8 mouse cellular contexts compared by ENCODE assay signal in genomic region chr7:67199412-67199811, GRCm38 (mm10). TPM values are rescaled to one million over a fixed set of nuclear protein-coding genes. Genes with fewer than 3 reads are reported as not detected.
DNase-seq lines count a peak whose midpoint lies in the region; ATAC-seq lines count a peak whose summit lies in the region.

No protein-coding gene starts in this region.

- no peaks in the 10 kb centered on the region for H3K9me3 ChIP-seq in heart, embryonic 10.5 days
- H3K9me3 ChIP-seq in heart, embryonic 12.5 days (replicated peaks): no peaks in the 10 kb centered on the region
- no peaks in the 10 kb centered on the region for H3K9me3 ChIP-seq in midbrain, embryonic 15.5 days

- no peak overlapping the region for H3K9ac ChIP-seq in heart, embryonic 12.5 days
- no peak overlapping the region for H3K9ac ChIP-seq in midbrain, embryonic 15.5 days

- ATAC-seq in heart, embryonic 12.5 days (ENCODE audit: insufficient number of reproducible peaks, low FRiP score): peak; percentile 48; the same call in 1 of the 2 replicates
- peak; percentile 56; the same call in 1 of the 2 replicates for ATAC-seq in midbrain, embryonic 15.5 days (replicated peaks)

- DNase-seq in heart, adult 11 months: peak; percentile 92
- DNase-seq in heart, embryonic 10.5 days (ENCODE audit: low spot score): no peak
- peak; percentile 66 to 76 for DNase-seq in adrenal gland, adult 18-20 months (ENCODE audit: low spot score in 2 of 2)
- DNase-seq in embryo, embryonic 10.5 days (ENCODE audit: low spot score): peak; percentile 73
- peak; percentile 50 to 53 for DNase-seq in layer of hippocampus, postnatal 36 days
- DNase-seq in spleen, postnatal 36 days (ENCODE audit: low spot score in 2 of 2): peak; percentile 6 to 7

- no peaks in the 10 kb centered on the region for H3K27me3 ChIP-seq in heart, embryonic 10.5 days (ENCODE audit: insufficient read depth, poor library complexity, severe bottlenecking)
- no peaks in the 10 kb centered on the region for H3K27me3 ChIP-seq in heart, embryonic 12.5 days (replicated peaks)
- no peaks in the 10 kb centered on the region for H3K27me3 ChIP-seq in midbrain, embryonic 15.5 days (replicated peaks)

- H3K36me3 ChIP-seq in heart, embryonic 10.5 days: no peaks in the 10 kb centered on the region
- H3K36me3 ChIP-seq in heart, embryonic 12.5 days: no peaks in the 10 kb centered on the region
- H3K36me3 ChIP-seq in midbrain, embryonic 15.5 days (replicated peaks): no peaks in the 10 kb centered on the region

- H3K27ac ChIP-seq in heart, embryonic 10.5 days: no peak overlapping the region
- no peak overlapping the region for H3K27ac ChIP-seq in heart, embryonic 12.5 days (ENCODE audit: poor library complexity, severe bottlenecking)
- H3K27ac ChIP-seq in midbrain, embryonic 15.5 days: no peak overlapping the region

- 21% methylated on average over 10 of the region's 10 CpGs for WGBS in heart, embryonic 10.5 days
- 14% methylated on average over 10 of the region's 10 CpGs for WGBS in heart, embryonic 12.5 days
- WGBS in midbrain, embryonic 15.5 days: 18% methylated on average over 10 of the region's 10 CpGs

- H3K4me3 ChIP-seq in heart, embryonic 10.5 days: no peak overlapping the region
- H3K4me3 ChIP-seq in heart, embryonic 12.5 days: no peak overlapping the region
- no peak overlapping the region for H3K4me3 ChIP-seq in midbrain, embryonic 15.5 days

- no peaks in the 10 kb centered on the region for H3K4me1 ChIP-seq in heart, embryonic 10.5 days
- H3K4me1 ChIP-seq in heart, embryonic 12.5 days (replicated peaks): no peaks in the 10 kb centered on the region
- no peaks in the 10 kb centered on the region for H3K4me1 ChIP-seq in midbrain, embryonic 15.5 days

- H3K4me2 ChIP-seq in heart, embryonic 12.5 days: no peak overlapping the region
- no peak overlapping the region for H3K4me2 ChIP-seq in midbrain, embryonic 15.5 days

RNA-seq across cellular contexts. Expression of gene Lysmd4, which starts 22.9 kb away (rescaled TPM):
- polyA plus RNA-seq in heart, embryonic 10.5 days (2016; fragmentation: Nextera tagmentation; extraction: Ambion mirVana): 8.5 and 12.4 TPM in 2 replicates
- 10 to 100 TPM in 1 of 2 experiments, 1 to 10 TPM in 1; 9.2 to 10.5 TPM for total RNA-seq in adrenal gland, adult 18-20 months (2021)
- polyA plus RNA-seq in heart, embryonic 12.5 days (2016; fragmentation: Nextera tagmentation; extraction: Ambion mirVana): 13.9 and 14.9 TPM in 2 replicates
- total RNA-seq in layer of hippocampus, postnatal 36 days (2021): 10 to 100 TPM; 32.4 to 35.2 TPM
- polyA plus RNA-seq in midbrain, embryonic 15.5 days (2015; fragmentation: Nextera tagmentation; extraction: Ambion mirVana): 35.4 and 36.2 TPM in 2 replicates
